Mouse (Mus musculus) cerebellum, postnatal 10 days (tissue): ENCODE measurements around the gene Pacrg.

Experiments used
- DNase-seq, 2 experiments: peaks; one replicate each; pipeline ENCODE4 v3.0.0; 2021; ENCODE audit warnings: mixed read lengths in 2 of 2

Pacrg gene

GRCm38 (mm10) chr17:10449800-10450299 lies 390.3 kb downstream of the Pacrg start:
- DNase-seq: peak; percentile 33 to 35

DNA sequence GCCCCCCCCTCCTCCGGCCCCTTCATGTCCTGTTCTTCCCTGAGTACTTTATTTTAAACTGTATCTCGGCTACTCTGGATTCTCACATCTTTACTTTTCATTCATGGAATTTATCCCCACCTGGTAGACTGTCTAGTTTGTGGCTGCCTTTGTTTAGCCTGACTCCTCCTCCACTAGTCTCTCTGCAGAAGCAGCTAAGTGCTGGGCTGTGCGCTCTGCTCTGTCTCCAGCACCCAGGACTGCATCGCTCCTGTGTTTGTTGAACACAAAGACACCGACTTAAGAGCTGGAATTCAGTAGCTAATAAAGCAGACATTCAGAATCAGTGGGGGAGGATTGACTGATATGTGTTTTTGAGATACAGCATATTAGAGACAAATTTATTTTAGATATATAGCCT lies 391.7 kb downstream of the Pacrg start:
- no peak for DNase-seq

DNA sequence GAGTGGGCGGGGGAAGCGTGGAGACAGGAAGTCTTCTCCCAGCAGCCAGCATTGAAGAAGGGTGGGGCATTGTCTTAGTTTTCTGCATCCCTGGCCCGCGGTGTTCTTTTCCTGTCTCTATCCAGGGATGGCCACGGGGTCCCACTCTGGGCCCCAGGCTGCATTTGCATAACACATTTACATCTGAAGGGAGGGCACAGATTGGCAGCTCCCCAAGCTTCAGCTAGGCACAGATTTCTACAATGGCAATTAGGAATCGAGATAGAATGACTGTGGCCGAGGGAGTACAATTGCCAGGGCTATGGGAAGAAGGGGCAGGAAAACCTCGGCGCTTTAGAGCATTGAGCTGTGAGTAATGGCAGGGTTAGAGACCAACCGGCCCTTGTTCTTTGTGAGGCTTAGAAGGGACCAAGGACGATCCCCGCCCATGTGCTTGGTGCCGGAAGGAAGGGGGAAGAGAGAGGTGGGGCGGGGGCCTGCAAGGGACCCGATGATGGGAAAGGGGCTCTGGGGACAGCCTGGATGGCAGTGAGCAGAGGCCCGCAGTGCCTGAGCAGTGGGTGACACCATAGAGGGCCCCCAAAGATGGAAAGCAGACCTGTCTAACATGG lies 398.5 kb downstream of the Pacrg start:
- peak; percentile 26 to 47 for DNase-seq

DNA sequence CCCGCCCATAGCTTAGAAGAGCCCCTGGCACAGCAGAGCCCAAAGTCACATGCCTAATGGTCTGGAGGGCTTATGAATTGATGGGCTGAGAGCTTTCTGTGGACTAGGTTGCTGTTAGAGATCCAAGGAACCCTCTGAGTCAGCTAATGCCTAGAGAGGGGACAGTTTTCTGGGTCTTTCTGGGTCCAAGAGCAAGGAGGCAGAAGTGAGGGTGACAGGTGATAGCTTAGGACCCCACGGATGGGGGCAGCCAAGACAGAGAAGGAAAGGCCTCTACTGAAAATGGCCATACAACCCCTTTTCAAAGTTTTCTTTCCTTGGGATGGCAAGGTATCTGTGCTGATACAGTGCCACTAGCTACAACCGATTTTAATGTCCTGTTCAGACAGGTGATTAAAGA lies 399.1 kb downstream of the Pacrg start:
- no peak for DNase-seq

DNA sequence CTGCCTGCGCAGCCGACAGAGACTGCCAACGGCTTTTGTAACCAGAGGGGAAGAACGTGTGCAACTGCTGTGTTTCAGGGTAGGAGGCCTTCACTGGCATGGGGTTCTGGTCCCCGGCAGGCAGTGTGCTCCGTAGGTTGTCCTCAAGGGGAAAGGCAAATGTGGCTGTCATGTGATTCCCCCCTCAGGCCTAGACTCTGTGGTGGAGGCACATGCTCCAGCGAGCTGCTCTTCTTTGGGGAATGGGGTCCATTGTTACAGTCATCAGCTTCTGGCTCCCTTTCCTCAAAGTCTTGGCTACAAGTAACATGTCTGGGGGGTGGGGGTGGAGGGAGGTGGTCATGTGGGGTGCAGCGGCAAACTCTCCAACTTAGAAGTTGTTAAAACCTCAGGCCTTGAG lies 400.3 kb downstream of the Pacrg start:
- no peak for DNase-seq

DNA sequence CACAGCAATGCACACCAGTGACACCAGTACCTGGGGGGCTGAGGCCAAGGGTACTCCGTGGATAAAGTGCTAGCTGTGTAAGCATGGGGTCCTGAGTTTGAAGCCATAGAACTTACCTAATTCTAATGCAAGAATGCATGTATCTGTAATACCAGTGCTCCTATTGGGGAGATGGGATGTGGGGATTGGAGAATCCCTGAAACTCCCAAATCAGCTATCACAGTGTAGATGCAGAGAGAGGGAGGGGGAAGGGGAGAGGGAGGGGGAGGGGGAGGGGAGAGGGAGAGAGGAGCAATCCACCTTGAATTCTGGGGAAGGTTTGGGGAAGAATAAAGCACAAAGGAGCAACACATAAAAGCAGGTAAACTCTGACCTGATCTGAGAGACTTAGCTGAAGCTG lies 405.2 kb downstream of the Pacrg start:
- DNase-seq: no peak

DNA sequence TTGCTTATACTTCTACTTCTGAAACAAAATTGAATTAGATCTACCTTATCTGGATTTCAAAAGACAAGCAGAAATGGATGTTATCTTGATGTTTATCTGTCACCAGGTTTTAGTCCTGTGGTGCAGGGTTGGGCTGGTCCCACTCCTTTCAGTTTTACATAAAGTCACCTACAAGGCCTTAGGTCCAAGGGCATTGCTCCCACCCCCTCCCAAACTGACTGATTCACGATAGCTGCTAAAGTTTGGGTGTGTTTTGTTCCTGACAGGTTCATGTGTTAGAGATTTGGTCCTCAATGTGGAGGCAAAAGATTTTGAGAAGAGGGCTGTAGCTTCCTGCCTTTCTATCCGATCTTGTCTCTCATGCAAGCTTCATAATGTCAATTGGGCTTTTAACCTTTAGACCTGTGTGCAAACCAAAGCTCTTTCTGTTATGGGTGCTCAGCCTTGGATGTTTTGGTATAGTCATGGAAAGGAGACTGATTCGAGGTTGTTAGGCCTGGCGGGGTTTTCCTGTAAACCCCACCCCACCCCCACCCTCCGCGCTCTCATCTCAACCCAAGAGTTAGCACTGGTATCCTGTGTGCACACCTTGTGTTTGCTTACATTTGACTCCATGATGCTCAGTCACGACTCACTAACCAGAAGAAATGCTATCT lies 407.5 kb downstream of the Pacrg start:
- no peak for DNase-seq

DNA sequence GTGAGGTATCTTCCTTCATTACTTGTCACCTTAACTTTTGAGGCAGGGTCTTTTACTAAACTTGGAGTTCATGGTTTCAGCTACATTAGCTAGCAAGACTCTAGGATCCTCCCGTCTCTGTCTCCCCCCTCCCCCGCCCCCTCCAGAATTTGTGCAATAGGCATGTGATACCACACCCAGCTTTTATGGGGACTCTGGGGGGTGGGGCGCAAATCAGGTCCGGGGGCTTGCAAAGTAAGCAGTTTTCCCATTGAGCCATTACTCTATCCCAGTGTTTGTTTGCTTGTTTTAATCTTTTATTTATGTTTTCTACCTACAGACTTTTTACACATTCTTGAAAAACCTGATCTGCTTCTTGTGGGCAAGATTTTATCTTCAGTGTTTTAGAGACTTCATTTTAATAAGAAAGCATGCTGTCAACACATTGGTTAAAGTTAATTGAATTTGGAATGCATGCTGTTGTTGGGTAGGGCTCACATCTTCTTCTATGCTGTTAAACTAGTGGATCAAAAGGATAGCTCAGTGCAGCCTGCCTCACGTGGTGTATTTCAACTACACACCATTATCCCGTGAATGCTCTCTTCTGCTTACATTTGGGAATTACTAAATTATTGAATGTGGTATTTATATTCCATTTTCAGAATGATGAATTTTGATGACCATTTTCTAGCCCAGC lies 408.1 kb downstream of the Pacrg start:
- DNase-seq: no peak

GRCm38 (mm10) chr17:10430831-10431230 lies 409.3 kb downstream of the Pacrg start:
- DNase-seq: no peak

DNA sequence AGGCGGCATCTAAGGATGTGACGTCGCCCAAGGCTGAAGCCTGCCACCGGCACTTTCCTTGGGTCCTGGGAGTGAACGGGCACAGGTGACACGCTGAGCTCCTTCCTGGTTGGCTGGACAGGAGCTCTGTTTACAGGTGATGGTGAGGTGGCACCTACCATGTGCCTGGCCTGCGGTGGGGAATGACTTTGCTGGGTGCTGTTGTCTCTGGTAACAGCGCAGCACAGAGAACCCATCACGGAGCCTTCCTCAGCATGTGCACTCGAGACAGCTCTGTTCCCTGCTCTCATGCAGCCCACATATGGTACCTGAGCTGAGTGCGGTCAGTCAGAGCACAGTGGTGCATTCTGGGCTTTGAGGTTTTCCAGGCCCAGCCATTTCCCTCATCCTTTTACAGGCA lies 410.7 kb downstream of the Pacrg start:
- DNase-seq: no peak

GRCm38 (mm10) chr17:10425311-10425710 lies 414.8 kb downstream of the Pacrg start:
- DNase-seq: no peak

DNA sequence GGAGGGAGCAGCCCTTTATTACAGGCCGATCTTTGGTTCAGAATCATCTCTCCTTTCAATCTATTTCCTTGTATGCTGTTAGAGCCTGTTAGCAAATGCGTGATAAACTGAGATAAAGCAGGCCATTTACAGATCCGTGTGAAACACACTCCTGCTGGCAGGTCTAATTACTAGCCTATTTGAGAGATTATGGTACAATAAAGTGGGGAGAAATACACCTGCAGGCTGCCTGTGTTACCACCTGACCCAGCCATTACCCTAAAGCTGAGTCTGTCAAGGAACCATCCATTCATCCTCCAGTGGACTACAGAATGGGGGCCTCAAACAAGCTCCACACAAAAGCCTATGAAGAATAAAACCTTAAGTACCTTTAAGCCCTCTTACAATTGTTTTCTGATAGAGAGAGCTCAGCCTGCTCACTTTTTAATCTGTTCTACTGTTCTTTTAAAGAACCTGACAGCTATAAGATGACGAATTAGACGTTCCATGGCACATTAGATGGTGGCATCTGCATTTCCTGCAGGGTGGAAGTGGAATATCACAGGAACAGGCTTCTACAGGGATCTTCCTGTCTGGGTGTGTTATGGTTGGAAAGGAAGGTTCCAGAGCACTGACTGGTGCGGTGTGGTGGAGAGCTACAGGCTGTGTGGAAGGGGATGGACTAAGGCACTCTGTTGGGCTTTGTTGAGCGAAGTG lies 422.4 kb downstream of the Pacrg start:
- DNase-seq: no peak

GRCm38 (mm10) chr17:10416995-10417394 lies 423.1 kb downstream of the Pacrg start:
- no peak for DNase-seq

DNA sequence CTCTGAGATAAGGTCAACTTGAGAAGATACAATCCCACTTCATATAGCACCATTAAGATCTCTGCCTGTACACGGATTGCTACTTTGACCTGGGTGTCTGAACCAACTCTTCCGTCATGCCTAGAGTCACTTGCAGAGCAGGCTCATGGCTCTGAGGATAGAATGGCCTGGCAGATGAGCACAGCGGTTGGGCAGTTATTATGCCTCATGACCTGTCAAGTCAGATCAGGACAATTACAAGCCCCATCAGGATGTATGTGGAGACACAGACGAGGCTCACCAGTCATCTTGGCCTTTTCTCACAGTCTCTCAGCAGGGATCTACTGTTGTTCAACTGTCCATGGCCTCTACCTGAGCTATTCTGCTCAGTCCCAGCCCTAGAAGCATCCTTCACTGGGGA lies 424.0 kb downstream of the Pacrg start:
- peak; percentile 49 to 65 for DNase-seq

DNA sequence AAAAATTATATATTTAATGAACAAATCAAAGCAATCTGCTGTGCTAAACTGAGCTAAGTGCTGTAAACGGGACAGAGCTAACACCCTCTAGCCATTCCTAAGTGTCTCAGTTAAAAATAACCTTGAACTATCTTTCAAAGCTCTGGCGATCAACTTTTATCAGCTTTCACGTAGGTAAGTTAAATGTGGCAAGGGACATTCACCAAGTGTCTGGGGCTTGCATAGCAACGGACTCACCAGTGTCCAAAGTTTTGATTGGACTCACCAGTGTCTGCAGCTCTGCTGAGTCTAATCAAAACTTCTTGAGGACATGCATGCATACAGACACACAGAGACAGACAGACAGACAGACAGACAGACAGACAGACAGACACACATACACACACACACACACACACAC lies 425.7 kb downstream of the Pacrg start:
- no peak for DNase-seq

DNA sequence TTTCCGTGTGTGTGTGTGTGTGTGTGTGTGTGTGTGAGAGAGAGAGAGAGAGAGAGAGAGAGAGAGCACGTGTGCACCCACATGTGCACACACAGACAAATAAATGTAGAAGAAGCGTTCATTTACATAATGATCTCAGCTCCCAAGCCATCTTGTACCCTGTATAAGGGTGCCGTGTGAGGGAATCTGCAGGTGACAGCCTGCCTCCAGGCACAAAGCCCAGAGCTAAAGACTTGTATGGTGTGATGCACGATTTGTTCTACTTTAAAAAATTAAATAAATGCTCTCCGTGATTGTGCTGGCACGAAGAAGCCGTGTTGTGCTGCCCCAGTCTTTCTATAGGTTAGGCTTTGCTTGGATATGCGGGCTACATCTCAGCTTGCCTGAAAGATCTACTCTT lies 426.2 kb downstream of the Pacrg start:
- no peak for DNase-seq

DNA sequence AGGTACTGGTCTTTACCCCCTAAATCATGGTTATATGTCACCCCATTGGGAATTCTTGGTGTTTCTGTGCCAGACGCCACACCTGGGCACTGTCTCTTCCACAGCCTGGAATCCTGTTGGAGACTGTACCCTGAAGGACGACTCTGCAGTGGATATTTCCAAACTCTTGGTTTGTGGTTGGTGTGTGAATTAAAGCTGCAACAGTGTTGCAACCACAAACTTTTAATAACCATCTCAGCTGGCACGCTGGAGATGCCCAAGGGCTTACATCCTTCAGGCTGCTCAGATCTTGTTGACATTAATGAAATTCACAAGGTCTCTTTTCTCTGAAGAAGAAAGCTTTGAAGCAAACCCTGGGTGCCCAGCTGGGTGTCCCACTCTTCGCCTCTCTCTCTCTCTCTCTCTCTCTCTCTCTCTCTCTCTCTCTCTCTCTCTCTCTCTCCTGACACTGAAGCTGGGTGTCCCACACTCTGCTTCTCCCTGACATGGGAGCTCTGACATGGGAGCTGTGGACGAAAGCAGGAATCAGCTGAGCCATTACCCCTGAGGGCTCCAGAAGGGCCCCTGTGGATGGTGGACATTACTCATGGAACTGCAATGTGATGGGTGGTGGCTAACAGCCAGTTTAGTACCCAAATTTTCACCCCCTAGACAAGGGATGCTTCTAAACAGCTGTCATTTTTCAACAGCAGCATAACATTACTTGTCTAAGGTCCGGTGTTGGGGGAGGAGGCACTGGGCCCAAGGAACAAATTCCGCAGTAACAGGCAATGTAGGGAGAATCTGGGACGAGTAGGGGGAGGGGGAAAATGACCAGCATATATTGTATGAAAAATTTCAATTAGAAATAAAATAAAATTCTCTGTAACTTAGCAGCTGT lies 429.3 kb downstream of the Pacrg start:
- DNase-seq: no peak

DNA sequence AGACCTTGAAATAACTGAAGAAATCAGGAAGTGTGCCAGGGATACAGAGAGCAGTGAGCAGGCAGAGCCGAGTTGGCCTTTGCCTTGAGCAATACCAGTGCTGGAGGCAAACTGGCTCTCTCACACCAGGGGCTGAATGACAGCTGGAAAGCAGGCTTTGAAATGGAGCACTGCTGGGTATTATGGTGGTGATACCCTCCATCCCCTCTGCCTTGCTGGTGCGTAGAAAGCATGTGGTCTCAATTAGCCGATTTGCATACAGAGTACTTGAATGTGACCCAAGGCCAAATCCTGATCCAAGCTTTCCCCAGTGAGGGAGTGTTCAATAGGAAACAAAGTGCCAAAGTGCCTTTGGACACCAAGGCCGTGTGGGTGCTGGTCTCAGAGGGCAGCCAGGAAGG lies 431.4 kb downstream of the Pacrg start:
- peak; percentile 29 to 51 for DNase-seq

GRCm38 (mm10) chr17:10407031-10407722 lies 432.9 kb downstream of the Pacrg start:
- DNase-seq: peak in 1 of 2 experiments; percentile 19

- no peak for DNase-seq
Observed at GRCm38 (mm10) chr17:10406311-10406710, 433.8 kb downstream of the Pacrg start.

DNA sequence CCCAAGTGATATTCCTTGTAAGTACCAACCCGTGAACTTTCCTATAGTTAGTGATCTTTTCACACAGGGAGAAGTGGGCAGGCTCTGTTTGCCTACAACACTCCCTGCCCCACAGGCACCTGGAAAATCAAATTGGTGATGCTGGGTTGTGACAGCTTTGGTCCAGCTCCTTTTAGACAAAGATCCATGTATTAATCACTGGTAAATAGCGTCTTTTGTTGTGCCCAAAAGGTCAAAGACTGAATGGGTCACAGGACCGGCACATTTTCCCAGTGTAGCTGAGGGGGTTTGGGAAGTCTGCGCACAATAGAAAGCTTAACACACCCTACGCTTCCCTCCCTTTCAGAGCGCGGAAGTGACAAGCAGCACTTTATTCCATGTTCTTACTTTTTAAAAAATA lies 434.2 kb downstream of the Pacrg start:
- DNase-seq: no peak

- no peak for DNase-seq
Observed at GRCm38 (mm10) chr17:10403186-10403585, 436.9 kb downstream of the Pacrg start.
